Mouse (Mus musculus): ENCODE results near the gene Pip5k1b. TPM values are rescaled to one million over a fixed set of nuclear protein-coding genes. Genes with fewer than 3 reads are reported as not detected.
A peak's percentile ranks its signal among the peaks of the same experiment; 100 is the strongest.

Gene Pip5k1b
- polyA plus RNA-seq, 1 experiment from 2014 or later, result 2.5 TPM

DNA sequence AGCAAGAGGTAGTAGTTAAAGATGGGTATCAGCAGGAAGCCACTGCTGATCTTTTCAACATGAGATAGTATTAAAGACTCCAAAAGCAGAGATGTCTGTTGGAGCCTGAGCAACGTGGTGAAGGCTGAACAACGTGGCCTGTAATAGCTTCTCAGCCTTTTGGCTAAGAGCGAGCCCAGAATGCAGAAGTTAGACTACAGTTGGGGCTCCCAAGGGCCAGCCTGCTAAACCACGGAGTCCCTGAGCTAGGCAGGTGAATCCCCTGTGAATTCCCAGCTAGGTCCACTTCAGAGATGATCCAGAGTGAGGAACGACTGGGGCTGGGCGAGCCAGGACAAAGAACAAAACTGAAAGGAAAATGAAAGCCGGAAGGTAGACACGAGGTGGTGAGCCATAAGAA, 104.9 kb downstream of the Pip5k1b start:
- WGBS, result 93% methylated on average over 8 of the region's 8 CpGs
- no peaks in the 10 kb centered on the region for H3K27me3 ChIP-seq (ENCODE audit: control insufficient read depth, insufficient read depth, low read length)

DNA sequence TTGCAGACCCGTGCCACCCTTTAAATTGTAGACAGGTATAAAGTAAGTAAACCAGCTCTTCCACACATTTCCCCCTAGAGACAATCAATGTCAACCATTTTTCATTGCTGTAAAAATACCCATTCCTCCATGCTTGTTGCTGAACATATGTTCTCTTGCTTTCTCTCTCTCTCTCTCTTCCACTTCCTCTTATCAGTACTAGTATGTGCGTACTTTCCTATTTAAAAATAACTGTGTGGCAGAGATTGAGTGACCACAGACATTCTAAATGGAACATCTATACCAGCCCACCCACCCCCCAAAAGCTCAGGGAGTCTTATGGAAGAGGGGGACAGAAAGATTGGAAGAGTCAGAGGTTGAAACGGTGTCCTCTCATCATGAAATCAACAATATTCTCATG, 111.3 kb downstream of the Pip5k1b start:
- H3K36me3 ChIP-seq (ENCODE audit: control insufficient read depth, insufficient read depth, low read length), result no peaks in the 10 kb centered on the region
- H3K27me3 ChIP-seq (ENCODE audit: control insufficient read depth, insufficient read depth, low read length), result no peaks in the 10 kb centered on the region
- H3K9ac ChIP-seq (replicated peaks; ENCODE audit: low read depth, low read length), result no peak overlapping the region
- no peak for ATAC-seq (ENCODE audit: insufficient number of reproducible peaks, insufficient read depth, low FRiP score, low read depth)
- H3K4me1 ChIP-seq (ENCODE audit: control insufficient read depth, insufficient read depth, low read length), result no peaks in the 10 kb centered on the region
- no peaks in the 10 kb centered on the region for H3K9me3 ChIP-seq (ENCODE audit: control insufficient read depth, low read depth, low read length)
- 78% methylated on average over 3 of the region's 3 CpGs for WGBS
- H3K4me2 ChIP-seq (replicated peaks; ENCODE audit: low read depth, low read length), result no peak overlapping the region
- no peak overlapping the region for H3K27ac ChIP-seq (ENCODE audit: low read length)
- H3K4me3 ChIP-seq (ENCODE audit: low read depth, low read length), result no peak overlapping the region

More for the DNA sequence above, 104.9 kb downstream of the Pip5k1b start:
- Histone ChIP-seq H3K9ac (replicated peaks; ENCODE audit: low read depth, low read length) (no peak overlapping the region), H3K36me3 (ENCODE audit: control insufficient read depth, insufficient read depth, low read length) (no peaks in the 10 kb centered on the region), H3K4me1 (ENCODE audit: control insufficient read depth, insufficient read depth, low read length) (0 out of 2 replicates have a peak, but pooled peaks cover 3% of the 10 kb centered on the region), H3K9me3 (ENCODE audit: control insufficient read depth, low read depth, low read length) (no peaks in the 10 kb centered on the region), H3K27ac (ENCODE audit: low read length) (no peak overlapping the region), H3K4me3 (ENCODE audit: low read depth, low read length) (no peak overlapping the region), H3K4me2 (replicated peaks; ENCODE audit: low read depth, low read length) (no peak overlapping the region)
- ATAC-seq (ENCODE audit: insufficient number of reproducible peaks, insufficient read depth, low FRiP score, low read depth), result no peak

DNA sequence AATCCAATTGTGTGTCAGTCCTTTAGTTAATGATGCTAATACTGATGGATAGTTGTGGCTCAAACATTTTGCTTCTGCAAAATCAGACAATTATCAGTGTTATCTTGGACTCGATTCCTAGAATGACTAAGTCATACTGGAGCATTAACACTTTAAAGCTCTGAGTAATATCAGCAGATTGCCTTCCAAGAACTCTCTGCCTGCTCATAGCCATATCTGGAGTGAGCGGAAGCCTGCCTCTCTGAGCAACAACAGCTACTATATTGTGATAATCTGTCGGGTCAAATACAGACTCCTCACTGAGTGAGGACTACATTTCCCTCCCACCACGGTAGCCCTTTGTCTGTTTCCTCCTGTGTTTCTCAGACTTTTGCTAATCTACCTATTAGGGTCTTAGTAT, 116.0 kb downstream of the Pip5k1b start:
- ATAC-seq (ENCODE audit: insufficient number of reproducible peaks, insufficient read depth, low FRiP score, low read depth), result no peak
- Histone ChIP-seq H3K4me3 (ENCODE audit: low read depth, low read length) (no peak overlapping the region), H3K4me2 (replicated peaks; ENCODE audit: low read depth, low read length) (no peak overlapping the region), H3K9me3 (ENCODE audit: control insufficient read depth, low read depth, low read length) (no peaks in the 10 kb centered on the region), H3K36me3 (ENCODE audit: control insufficient read depth, insufficient read depth, low read length) (no peaks in the 10 kb centered on the region), H3K4me1 (ENCODE audit: control insufficient read depth, insufficient read depth, low read length) (no peaks in the 10 kb centered on the region), H3K27me3 (ENCODE audit: control insufficient read depth, insufficient read depth, low read length) (no peaks in the 10 kb centered on the region), H3K27ac (ENCODE audit: low read length) (no peak overlapping the region), H3K9ac (replicated peaks; ENCODE audit: low read depth, low read length) (no peak overlapping the region)
- 81% methylated on average over 4 of the region's 4 CpGs for WGBS

DNA sequence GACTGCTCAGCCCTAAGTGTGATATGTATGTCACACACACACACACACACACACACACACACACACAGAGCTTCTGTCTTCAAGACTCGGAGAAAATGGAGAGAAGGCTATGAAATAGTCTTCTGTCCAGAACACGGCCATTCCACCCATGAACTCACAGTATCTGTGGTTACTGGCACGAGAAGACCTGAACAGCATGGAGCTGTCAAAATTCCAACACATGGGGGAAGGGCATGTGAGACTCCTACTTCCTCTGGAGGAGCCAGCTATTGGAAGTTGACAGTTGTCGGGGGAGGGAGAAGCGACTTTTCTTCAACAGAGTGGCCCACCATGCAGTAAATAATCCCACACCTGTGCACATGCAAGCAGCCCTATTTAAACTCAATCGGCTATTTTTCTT, 121.4 kb downstream of the Pip5k1b start:
- WGBS, result 72% methylated on average over 6 of the region's 6 CpGs
- H3K4me1 ChIP-seq (ENCODE audit: control insufficient read depth, insufficient read depth, low read length), result no peaks in the 10 kb centered on the region
- H3K9me3 ChIP-seq (ENCODE audit: control insufficient read depth, low read depth, low read length), result no peaks in the 10 kb centered on the region
- no peaks in the 10 kb centered on the region for H3K27me3 ChIP-seq (ENCODE audit: control insufficient read depth, insufficient read depth, low read length)
- no peak overlapping the region for H3K9ac ChIP-seq (replicated peaks; ENCODE audit: low read depth, low read length)
- H3K4me2 ChIP-seq (replicated peaks; ENCODE audit: low read depth, low read length), result no peak overlapping the region
- H3K36me3 ChIP-seq (ENCODE audit: control insufficient read depth, insufficient read depth, low read length), result no peaks in the 10 kb centered on the region
- no peak for ATAC-seq (ENCODE audit: insufficient number of reproducible peaks, insufficient read depth, low FRiP score, low read depth)
- H3K4me3 ChIP-seq (ENCODE audit: low read depth, low read length), result no peak overlapping the region
- H3K27ac ChIP-seq (ENCODE audit: low read length), result no peak overlapping the region

DNA sequence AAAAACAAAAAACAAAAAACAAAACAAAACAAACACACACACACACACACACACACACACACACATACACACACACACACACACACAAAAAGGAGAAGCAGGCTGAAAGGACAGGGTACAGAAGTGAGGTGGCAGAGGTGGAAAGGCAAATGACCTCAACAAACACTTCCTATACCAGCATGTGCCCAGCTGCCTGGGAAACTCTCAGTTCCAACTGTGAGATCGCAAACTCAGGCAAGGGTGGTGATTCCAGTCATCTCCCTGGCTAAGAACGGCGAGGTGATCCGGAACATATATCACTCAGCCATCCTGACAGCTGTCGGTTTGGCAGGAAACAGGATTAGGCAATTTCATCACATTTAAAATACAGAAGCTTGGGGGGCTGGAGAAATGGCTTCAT, 123.2 kb downstream of the Pip5k1b start:
- ATAC-seq (ENCODE audit: insufficient number of reproducible peaks, insufficient read depth, low FRiP score, low read depth), result no peak
- no peaks in the 10 kb centered on the region for H3K36me3 ChIP-seq (ENCODE audit: control insufficient read depth, insufficient read depth, low read length)
- no peak overlapping the region for H3K4me3 ChIP-seq (ENCODE audit: low read depth, low read length)
- H3K4me2 ChIP-seq (replicated peaks; ENCODE audit: low read depth, low read length), result no peak overlapping the region
- H3K9ac ChIP-seq (replicated peaks; ENCODE audit: low read depth, low read length), result no peak overlapping the region
- WGBS, result 76% methylated on average over 5 of the region's 5 CpGs
- H3K9me3 ChIP-seq (ENCODE audit: control insufficient read depth, low read depth, low read length), result no peaks in the 10 kb centered on the region
- no peak overlapping the region for H3K27ac ChIP-seq (ENCODE audit: low read length)
- no peaks in the 10 kb centered on the region for H3K4me1 ChIP-seq (ENCODE audit: control insufficient read depth, insufficient read depth, low read length)
- no peaks in the 10 kb centered on the region for H3K27me3 ChIP-seq (ENCODE audit: control insufficient read depth, insufficient read depth, low read length)

DNA sequence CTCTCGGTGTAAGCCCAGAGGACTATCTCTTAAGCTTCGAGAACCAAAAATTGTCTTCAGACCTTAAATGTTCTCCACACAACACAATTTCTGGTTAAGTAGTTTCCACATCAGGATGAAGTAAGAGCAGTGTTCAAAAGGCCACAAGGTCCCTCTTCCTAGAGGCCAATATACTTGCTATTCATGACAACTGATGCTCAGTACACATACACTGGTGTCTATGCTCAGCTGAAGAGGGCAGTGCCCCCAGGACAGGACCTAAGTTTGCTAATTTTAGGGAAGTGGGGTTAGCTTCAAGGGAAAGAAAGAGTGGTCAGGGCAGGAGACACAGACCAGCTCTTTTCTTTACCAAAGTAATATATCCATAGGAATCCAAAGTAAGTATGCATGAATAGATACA, 124.3 kb downstream of the Pip5k1b start:
- WGBS, result 86% methylated on average over 2 of the region's 2 CpGs
- ATAC-seq (ENCODE audit: insufficient number of reproducible peaks, insufficient read depth, low FRiP score, low read depth), result no peak
- Histone ChIP-seq H3K9me3 (ENCODE audit: control insufficient read depth, low read depth, low read length) (no peaks in the 10 kb centered on the region), H3K27ac (ENCODE audit: low read length) (no peak overlapping the region), H3K4me1 (ENCODE audit: control insufficient read depth, insufficient read depth, low read length) (no peaks in the 10 kb centered on the region), H3K36me3 (ENCODE audit: control insufficient read depth, insufficient read depth, low read length) (no peaks in the 10 kb centered on the region), H3K27me3 (ENCODE audit: control insufficient read depth, insufficient read depth, low read length) (no peaks in the 10 kb centered on the region), H3K9ac (replicated peaks; ENCODE audit: low read depth, low read length) (no peak overlapping the region), H3K4me3 (ENCODE audit: low read depth, low read length) (no peak overlapping the region), H3K4me2 (replicated peaks; ENCODE audit: low read depth, low read length) (no peak overlapping the region)

DNA sequence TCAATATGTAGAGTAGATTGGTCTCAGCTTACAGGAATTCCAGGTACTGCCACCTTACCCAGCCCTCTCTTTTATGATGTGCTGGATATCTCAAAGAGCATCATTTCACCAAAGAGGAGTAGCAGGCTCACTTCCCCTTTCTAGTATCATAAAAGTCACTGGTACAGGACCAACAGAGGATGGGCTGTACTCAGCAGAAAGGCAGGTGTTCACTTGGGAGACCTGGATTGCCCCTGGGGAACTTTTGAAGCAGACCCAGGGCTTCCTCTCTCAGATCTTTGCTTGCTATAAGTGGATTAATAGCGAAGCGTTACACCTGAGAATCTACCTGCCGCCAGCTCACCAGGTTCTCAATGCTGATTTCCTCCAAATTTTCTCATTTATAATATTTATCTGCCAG, 127.7 kb downstream of the Pip5k1b start:
- 91% methylated on average over 3 of the region's 3 CpGs for WGBS
- ATAC-seq (ENCODE audit: insufficient number of reproducible peaks, insufficient read depth, low FRiP score, low read depth), result no peak
- Histone ChIP-seq H3K36me3 (ENCODE audit: control insufficient read depth, insufficient read depth, low read length) (no peaks in the 10 kb centered on the region), H3K9ac (replicated peaks; ENCODE audit: low read depth, low read length) (no peak overlapping the region), H3K9me3 (ENCODE audit: control insufficient read depth, low read depth, low read length) (no peaks in the 10 kb centered on the region), H3K4me2 (replicated peaks; ENCODE audit: low read depth, low read length) (no peak overlapping the region), H3K4me3 (ENCODE audit: low read depth, low read length) (no peak overlapping the region), H3K27ac (ENCODE audit: low read length) (no peak overlapping the region), H3K27me3 (ENCODE audit: control insufficient read depth, insufficient read depth, low read length) (no peaks in the 10 kb centered on the region), H3K4me1 (ENCODE audit: control insufficient read depth, insufficient read depth, low read length) (no peaks in the 10 kb centered on the region)

DNA sequence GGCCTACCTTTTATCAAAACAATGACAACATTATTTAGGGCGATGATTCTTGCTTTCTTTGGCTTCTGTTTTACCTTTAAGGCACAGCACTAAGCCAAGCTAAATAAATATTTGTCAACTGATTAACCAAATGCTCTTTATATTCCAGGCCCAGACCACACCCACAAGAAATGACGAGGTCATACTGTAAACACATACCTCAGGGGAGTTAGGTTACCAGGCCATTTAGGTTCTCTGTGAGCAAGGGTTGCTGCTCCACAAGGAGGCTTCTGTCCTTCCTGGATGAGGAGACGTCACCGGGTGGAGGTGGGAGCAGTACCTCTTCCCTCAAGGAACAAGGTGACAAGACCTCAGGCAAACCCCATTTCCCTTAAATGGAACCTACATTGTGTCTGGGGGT, 128.4 kb downstream of the Pip5k1b start:
- Histone ChIP-seq H3K36me3 (ENCODE audit: control insufficient read depth, insufficient read depth, low read length) (no peaks in the 10 kb centered on the region), H3K27me3 (ENCODE audit: control insufficient read depth, insufficient read depth, low read length) (no peaks in the 10 kb centered on the region), H3K27ac (ENCODE audit: low read length) (0 out of 2 replicates have a peak overlapping the region, but pooled peaks have one; percentile 18), H3K4me3 (ENCODE audit: low read depth, low read length) (no peak overlapping the region), H3K9ac (replicated peaks; ENCODE audit: low read depth, low read length) (no peak overlapping the region), H3K4me1 (ENCODE audit: control insufficient read depth, insufficient read depth, low read length) (no peaks in the 10 kb centered on the region), H3K4me2 (replicated peaks; ENCODE audit: low read depth, low read length) (no peak overlapping the region), H3K9me3 (ENCODE audit: control insufficient read depth, low read depth, low read length) (no peaks in the 10 kb centered on the region)
- peak; percentile 88 for ATAC-seq (ENCODE audit: insufficient number of reproducible peaks, insufficient read depth, low FRiP score, low read depth)
- 42% methylated on average over 4 of the region's 4 CpGs for WGBS

DNA sequence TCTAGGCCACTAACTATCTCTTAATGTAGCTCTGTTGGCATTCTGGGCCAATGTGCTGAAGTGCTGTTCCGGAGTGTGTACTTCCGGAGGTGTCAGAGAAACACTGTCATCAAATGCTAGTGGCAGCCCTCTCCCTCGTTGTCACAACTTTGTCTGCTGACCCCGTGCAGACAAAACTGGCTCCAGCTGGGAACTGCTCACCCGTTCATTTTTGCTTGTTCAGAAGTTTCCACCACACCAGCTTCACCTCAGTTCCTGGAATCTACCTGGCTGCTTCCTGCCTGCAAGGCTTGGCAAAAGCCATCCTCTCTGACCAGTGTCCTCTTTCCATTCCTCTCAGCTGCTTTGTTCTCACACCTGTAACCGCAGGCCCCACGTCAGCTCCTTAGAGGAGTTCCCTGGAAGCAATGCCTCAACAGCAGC, 128.9 kb downstream of the Pip5k1b start:
- peak overlapping the region; percentile 18; the same call in 1 of the 2 replicates for H3K27ac ChIP-seq (ENCODE audit: low read length)
- 77% methylated on average over 7 of the region's 7 CpGs for WGBS

More for the DNA sequence above, 128.9 kb downstream of the Pip5k1b start:
- Histone ChIP-seq H3K4me1 (ENCODE audit: control insufficient read depth, insufficient read depth, low read length) (no peaks in the 10 kb centered on the region), H3K4me2 (replicated peaks; ENCODE audit: low read depth, low read length) (no peak overlapping the region), H3K27me3 (ENCODE audit: control insufficient read depth, insufficient read depth, low read length) (no peaks in the 10 kb centered on the region), H3K4me3 (ENCODE audit: low read depth, low read length) (no peak overlapping the region), H3K36me3 (ENCODE audit: control insufficient read depth, insufficient read depth, low read length) (no peaks in the 10 kb centered on the region), H3K9ac (replicated peaks; ENCODE audit: low read depth, low read length) (no peak overlapping the region), H3K9me3 (ENCODE audit: control insufficient read depth, low read depth, low read length) (no peaks in the 10 kb centered on the region)
- no peak; the same call in 1 of the 2 replicates for ATAC-seq (ENCODE audit: insufficient number of reproducible peaks, insufficient read depth, low FRiP score, low read depth)
